Mouse (Mus musculus) layer of hippocampus, adult 9-11 months (tissue): Measurements from ENCODE around the gene Rasa3.

ENCODE experiments used
- DNase-seq: peaks from one replicate; pipeline ENCODE4 v3.0.0; 2022

The Rasa3 gene

DNA sequence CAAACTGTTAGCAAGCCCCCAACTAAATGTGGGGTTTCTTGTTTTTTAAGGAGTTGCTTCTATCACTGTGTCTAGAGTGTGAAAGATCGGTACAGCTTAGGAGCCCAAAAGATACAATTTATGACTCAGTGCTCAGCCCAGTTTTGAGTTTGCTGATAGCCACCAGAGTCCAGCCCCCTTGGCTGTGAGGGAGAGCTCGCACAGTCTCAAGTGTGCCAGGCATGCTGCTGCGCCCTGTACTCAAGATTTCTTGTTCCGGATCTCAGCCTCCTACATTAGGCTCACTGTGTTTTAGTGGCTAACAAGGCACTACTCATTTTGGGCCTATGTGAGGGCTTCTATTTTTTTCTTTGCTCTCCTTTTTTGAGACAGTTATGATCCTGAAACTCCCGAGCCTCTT, 137.3 kb downstream of the Rasa3 start:
- DNase-seq: no peak

- DNase-seq: peak; percentile 81
Observed at GRCm38 (mm10) chr8:13538821-13539220, 138.6 kb downstream of the Rasa3 start.

- DNase-seq: no peak
Observed at GRCm38 (mm10) chr8:13537102-13537501, 140.3 kb downstream of the Rasa3 start.

DNA sequence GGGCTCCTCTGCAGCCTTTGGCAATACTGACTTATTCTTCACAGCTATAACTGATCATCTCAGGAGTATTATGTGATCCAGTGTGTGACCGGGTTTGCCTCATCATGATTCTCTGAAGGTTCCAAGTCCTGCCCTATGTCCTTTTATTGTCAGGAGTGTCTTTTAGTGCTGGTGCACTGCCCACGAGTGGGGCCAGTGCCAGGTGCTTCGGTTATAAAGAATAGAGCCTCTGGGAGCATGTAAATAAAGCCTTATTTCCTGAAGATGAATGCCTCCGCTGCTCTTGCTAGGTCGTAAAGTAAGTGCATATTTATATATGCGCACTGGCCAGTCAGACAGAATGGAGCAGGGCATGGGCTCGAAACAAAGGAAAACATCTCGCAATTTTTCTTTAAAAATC, 144.3 kb downstream of the Rasa3 start:
- no peak for DNase-seq

- DNase-seq: no peak
Observed at GRCm38 (mm10) chr8:13531602-13532171, 145.7 kb downstream of the Rasa3 start.

DNA sequence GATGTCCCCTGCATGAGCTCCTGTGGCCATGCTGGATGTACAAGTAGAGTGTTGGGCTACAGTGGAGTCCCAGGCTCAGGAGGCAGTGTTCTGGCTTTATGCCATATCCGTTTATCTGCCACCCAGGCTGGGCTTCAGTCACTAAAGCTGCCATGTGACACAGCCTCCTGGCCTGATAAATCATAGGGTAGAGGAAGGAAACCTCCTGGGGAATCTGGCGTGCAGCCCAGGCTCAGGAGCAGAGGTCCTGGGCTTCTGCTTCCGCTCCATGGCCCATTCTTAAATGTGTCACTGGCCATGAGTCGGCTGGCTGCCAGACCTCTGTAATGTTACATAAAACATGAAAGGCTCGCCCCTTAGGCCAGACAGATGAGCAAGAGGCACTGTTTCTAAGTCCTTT, 146.5 kb downstream of the Rasa3 start:
- peak; percentile 72 for DNase-seq

GRCm38 (mm10) chr8:13530401-13530800, 147.0 kb downstream of the Rasa3 start:
- DNase-seq: no peak

- peak; percentile 73 for DNase-seq
Observed at GRCm38 (mm10) chr8:13529891-13530316, 147.5 kb downstream of the Rasa3 start.

DNA sequence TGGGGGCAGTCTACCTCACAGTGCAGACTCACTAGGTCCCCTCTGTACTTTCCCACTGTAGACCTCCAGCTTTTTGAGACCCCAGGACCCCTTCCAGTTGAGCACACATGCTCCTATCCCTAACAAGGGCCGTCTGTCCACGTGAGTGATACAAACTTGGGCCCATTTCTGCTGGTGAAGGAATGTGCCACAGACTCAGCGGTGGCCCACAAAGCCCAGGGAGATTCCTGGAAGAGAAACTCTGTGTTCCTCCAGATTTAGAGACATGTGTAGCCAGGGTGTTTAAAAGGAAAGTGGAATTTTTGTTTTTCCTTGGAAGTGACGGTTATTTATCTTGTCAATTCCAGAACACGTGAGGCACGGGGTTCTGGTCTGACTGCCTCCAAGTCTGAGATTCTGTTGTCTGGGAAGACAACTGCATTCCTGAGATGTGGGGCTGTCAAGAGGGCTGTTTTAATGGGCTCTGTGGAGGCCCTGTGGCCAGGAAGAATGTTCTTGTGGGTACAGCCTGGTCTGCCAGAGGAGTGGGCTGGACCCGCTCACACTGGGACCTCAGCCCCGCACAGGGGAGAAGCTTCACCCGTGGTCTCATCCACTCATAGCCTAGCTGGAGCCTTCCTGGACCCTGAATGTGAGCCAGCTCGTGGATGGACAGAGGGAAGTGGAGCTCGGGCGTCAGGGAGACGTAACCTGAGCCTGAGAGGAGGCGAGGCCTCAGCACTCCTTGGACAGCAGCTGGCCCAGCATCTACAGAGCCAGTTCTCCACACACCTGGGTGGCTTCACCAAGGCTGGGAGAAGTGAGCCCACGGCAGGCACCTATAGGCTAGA, 148.2 kb downstream of the Rasa3 start:
- no peak for DNase-seq

DNA sequence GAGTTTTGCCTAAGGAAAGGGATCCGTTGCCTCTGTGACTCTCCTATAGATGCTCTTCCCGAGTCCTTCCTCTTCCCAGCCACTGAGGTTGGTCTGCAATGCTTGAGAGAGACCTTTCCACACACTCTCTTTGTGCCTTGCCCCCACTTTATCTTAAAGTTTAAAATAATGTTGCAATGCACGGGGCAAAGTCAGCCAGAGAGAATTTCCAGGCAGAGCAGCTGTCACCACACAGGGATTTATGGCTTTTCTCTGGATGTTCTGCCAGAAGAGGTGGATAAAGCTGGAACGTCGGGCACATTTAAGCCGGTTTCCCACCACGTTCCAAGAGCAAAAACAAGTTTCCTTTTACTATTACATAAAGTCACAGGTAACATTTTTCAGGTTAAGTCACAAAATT, 156.0 kb downstream of the Rasa3 start:
- DNase-seq: no peak

- no peak for DNase-seq
Observed at GRCm38 (mm10) chr8:13520349-13520748, 157.1 kb downstream of the Rasa3 start.

- peak; percentile 51 for DNase-seq
Observed at GRCm38 (mm10) chr8:13519503-13519902, 157.9 kb downstream of the Rasa3 start.

DNA sequence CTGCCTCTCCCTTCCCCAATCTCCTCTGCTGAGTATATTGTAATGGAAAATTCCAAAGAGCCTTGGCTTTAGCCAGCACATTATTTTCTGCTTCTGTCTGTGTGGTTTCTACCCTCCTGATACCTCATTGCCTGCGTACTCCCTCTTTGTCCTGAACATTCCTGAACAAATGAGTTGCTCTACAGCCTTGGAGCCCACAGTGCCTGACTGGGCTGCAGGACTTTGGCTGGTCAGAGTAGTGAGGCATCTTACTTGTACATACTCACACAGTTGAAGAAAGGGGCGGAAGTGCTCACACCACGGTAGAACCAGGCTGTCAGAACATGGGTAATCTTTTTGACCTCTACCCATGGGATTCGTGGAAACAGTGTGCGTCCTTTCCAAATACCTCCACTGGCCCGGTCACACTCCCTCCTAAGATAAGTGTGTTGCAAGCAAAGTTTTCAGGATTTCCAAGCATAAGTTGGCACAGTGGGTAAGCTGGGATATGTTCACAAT, 160.1 kb downstream of the Rasa3 start:
- DNase-seq: no peak
